Mouse (Mus musculus) testis, adult 2 months (tissue): ENCODE data around the gene Man1c1.

Experiments used
- CTCF ChIP-seq: fragments of 200-500 bp; IDR thresholded peaks from 2 replicates; pipeline ENCODE4 v1.5.1; 2012; ENCODE audit warnings: low read depth, mild to moderate bottlenecking, inconsistent platforms, low read length, moderate library complexity; ENCODE audit not compliant: control insufficient read depth, insufficient read depth, insufficient replicate concordance
- POLR2A ChIP-seq: fragments of 200-500 bp; IDR thresholded peaks from 2 replicates; pipeline ENCODE4 v1.6.1; 2012; ENCODE audit warnings: low read depth, mild to moderate bottlenecking, inconsistent platforms, low read length, moderate library complexity; ENCODE audit not compliant: control insufficient read depth

GRCm38 (mm10) chr4:134546814-134547705 lies 157.0 kb downstream of the Man1c1 start:
- TF ChIP-seq CTCF (no peak), POLR2A (no peak)
